Mouse (Mus musculus) myocyte (in vitro differentiated cells): ENCODE measurements around the gene Mfrp. TPM values are rescaled to one million over a fixed set of nuclear protein-coding genes. Genes with fewer than 3 reads are reported as not detected.
A peak's percentile ranks its signal among the peaks of the same experiment; 100 is the strongest.

Experiments
- H3K27me3 ChIP-seq: one replicate; pipeline ENCODE4 v1.6.1; 2011; ENCODE audit not compliant: control insufficient read depth, insufficient read depth, insufficient read length
- H3K36me3 ChIP-seq: one replicate; pipeline ENCODE4 v1.6.1; 2011; ENCODE audit not compliant: control insufficient read depth, insufficient read depth
- H3K4me2 ChIP-seq: one replicate; pipeline ENCODE4 v1.6.1; 2011; ENCODE audit warnings: low read depth, control low read depth
- H3K4me3 ChIP-seq: one replicate; pipeline ENCODE4 v1.5.1; 2011; ENCODE audit warnings: mild to moderate bottlenecking, control low read depth, moderate library complexity
- H3K79me2 ChIP-seq: one replicate; pipeline ENCODE4 v1.6.1; 2011; ENCODE audit not compliant: control insufficient read depth, insufficient read depth
- H3ac ChIP-seq: one replicate; pipeline ENCODE4 v1.6.1; 2011; ENCODE audit not compliant: control insufficient read depth, insufficient read length
- CEBPB ChIP-seq: IDR thresholded peaks from 2 replicates; pipeline ENCODE4 v1.6.1; 2011; ENCODE audit warnings: mild to moderate bottlenecking, moderate library complexity; ENCODE audit not compliant: poor library complexity, insufficient read depth, severe bottlenecking
- E2F4 ChIP-seq: IDR thresholded peaks from one replicate; pipeline ENCODE4 v1.6.1; 2011; ENCODE audit warnings: mild to moderate bottlenecking, control low read depth, moderate library complexity; ENCODE audit not compliant: insufficient read depth
- MAX ChIP-seq: IDR thresholded peaks from one replicate; pipeline ENCODE4 v1.6.1; 2011; ENCODE audit warnings: low read depth, mild to moderate bottlenecking, control low read depth
- MYOD1 ChIP-seq, 3 experiments: IDR thresholded peaks; one replicate each; pipeline ENCODE4 v1.6.1; 2011; ENCODE audit warnings: control low read depth in 2 of 3, low read depth in 2 of 3, mild to moderate bottlenecking in 2 of 3, moderate library complexity in 1 of 3; ENCODE audit not compliant: insufficient read length in 2 of 3, control insufficient read depth in 1 of 3
- MYOG ChIP-seq, 3 experiments: IDR thresholded peaks; one replicate each; pipeline ENCODE4 v1.6.1; 2011; ENCODE audit warnings: control low read depth in 2 of 3, low read depth in 2 of 3, mild to moderate bottlenecking in 2 of 3; ENCODE audit not compliant: insufficient read length in 2 of 3, control insufficient read depth in 1 of 3, insufficient read depth in 1 of 3
- POLR2A ChIP-seq: IDR thresholded peaks from one replicate; pipeline ENCODE4 v1.6.1; 2011; ENCODE audit warnings: low read depth, mild to moderate bottlenecking, control low read depth, moderate library complexity; ENCODE audit not compliant: insufficient read length
- POLR2AphosphoS2 ChIP-seq: IDR thresholded peaks from one replicate; pipeline ENCODE4 v1.6.1; 2011; ENCODE audit warnings: low read depth, control low read depth; ENCODE audit not compliant: insufficient read length
- REST ChIP-seq: IDR thresholded peaks from one replicate; pipeline ENCODE4 v1.6.1; 2011; ENCODE audit warnings: mild to moderate bottlenecking, control low read depth, moderate library complexity; ENCODE audit not compliant: insufficient read depth, insufficient read length
- SRF ChIP-seq: IDR thresholded peaks from one replicate; pipeline ENCODE4 v1.6.1; 2011; ENCODE audit warnings: low read depth; ENCODE audit not compliant: control insufficient read depth, insufficient read length
- TCF12 ChIP-seq: IDR thresholded peaks from one replicate; pipeline ENCODE4 v1.6.1; 2011; ENCODE audit warnings: mild to moderate bottlenecking, control low read depth; ENCODE audit not compliant: poor library complexity, insufficient read depth, severe bottlenecking
- TCF3 ChIP-seq: IDR thresholded peaks from one replicate; pipeline ENCODE4 v1.6.1; 2011; ENCODE audit warnings: low read depth, control low read depth; ENCODE audit not compliant: insufficient read length
- USF1 ChIP-seq: IDR thresholded peaks from one replicate; pipeline ENCODE4 v1.6.1; 2011; ENCODE audit warnings: low read depth, mild to moderate bottlenecking, control low read depth, moderate library complexity
- polyA plus RNA-seq: library from polyadenylated mRNA; unstranded; fragments of >200 nt; fragmentation: generic; extraction: Trizol; gene quantifications from one replicate; pipeline ENCODE4 v1.2.1, GENCODE M21; 2012; ENCODE audit warnings: missing spikeins

The Mfrp gene
- polyA plus RNA-seq, 1 experiment, result 0.01 TPM

DNA sequence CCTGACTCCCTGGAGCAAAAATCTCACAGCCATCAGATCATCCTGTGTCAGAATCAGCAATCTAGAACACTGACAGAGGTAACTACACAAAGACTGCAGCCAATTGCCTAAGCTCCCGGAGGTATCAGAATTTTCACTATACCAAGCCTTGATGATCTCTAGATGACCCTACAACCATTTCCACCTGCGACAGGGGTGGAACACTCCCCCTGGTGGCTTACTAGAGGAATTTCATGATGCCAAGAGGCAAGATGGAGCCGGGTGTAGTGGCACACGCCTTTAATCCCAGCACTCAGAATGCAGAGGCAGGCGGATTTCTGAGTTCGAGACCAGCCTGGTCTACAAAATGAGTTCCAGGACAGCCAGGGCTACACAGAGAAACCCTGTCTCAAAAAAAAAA, 22.8 kb downstream of the Mfrp start:
- no peak for TF ChIP-seq POLR2A
- TF ChIP-seq TCF12, result no peak
- TF ChIP-seq MYOG (IDR thresholded peaks at IDR 0.05; ENCODE audit: control insufficient read depth in 1 of 3, insufficient read depth in 1 of 3, insufficient read length in 2 of 3, low read depth in 2 of 3), result no peak
- TF ChIP-seq TCF3, result no peak
- TF ChIP-seq USF1, result no peak
- TF ChIP-seq SRF, result no peak
- no peak for TF ChIP-seq REST
- TF ChIP-seq MAX, result no peak
- no peak for TF ChIP-seq CEBPB
- no peak for TF ChIP-seq E2F4
- TF ChIP-seq MYOD1 (IDR thresholded peaks at IDR 0.05; ENCODE audit: control insufficient read depth in 1 of 3, insufficient read length in 2 of 3, low read depth in 2 of 3), result no peak
- no peak for TF ChIP-seq POLR2AphosphoS2
- no peak overlapping the region for H3K4me3 ChIP-seq

DNA sequence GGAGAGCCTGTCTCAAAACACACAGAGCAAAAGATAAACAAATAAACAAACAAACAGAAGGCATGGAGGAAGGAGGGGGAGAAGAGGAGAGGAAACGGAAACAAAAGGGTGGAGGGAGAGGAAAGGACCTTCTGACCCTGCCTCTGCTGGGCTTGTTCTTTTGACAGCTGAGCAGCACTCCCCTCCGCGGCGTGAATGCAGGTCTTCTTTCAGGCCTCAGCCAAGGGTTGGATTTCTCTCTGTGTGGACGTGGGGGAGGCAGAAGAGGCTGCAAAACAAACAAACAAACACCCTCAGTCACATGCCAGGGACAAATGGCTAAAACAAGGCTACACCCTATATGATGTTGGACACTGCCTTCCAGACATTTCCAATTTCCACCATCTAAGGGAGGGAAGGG, 23.5 kb downstream of the Mfrp start:
- Histone ChIP-seq H3K4me2 (no peak overlapping the region), H3ac (no peak overlapping the region), H3K27me3 (no peaks in the 10 kb centered on the region), H3K4me3 (no peak overlapping the region), H3K79me2 (no peaks in the 10 kb centered on the region), H3K36me3 (no peaks in the 10 kb centered on the region)
- no peak for TF ChIP-seq TCF12
- TF ChIP-seq MYOD1 (IDR thresholded peaks at IDR 0.05; ENCODE audit: control insufficient read depth in 1 of 3, insufficient read length in 2 of 3, low read depth in 2 of 3), result no peak
- TF ChIP-seq POLR2AphosphoS2, result no peak
- no peak for TF ChIP-seq E2F4
- TF ChIP-seq CEBPB, result no peak
- TF ChIP-seq REST, result no peak
- no peak for TF ChIP-seq MYOG (IDR thresholded peaks at IDR 0.05; ENCODE audit: control insufficient read depth in 1 of 3, insufficient read depth in 1 of 3, insufficient read length in 2 of 3, low read depth in 2 of 3)
- no peak for TF ChIP-seq MAX
- TF ChIP-seq TCF3, result no peak
- TF ChIP-seq USF1, result no peak
- TF ChIP-seq POLR2A, result no peak

More for the DNA sequence above, 22.8 kb downstream of the Mfrp start:
- Histone ChIP-seq H3K36me3 (no peaks in the 10 kb centered on the region), H3K79me2 (no peaks in the 10 kb centered on the region), H3K27me3 (no peaks in the 10 kb centered on the region), H3ac (no peak overlapping the region), H3K4me2 (no peak overlapping the region)

DNA sequence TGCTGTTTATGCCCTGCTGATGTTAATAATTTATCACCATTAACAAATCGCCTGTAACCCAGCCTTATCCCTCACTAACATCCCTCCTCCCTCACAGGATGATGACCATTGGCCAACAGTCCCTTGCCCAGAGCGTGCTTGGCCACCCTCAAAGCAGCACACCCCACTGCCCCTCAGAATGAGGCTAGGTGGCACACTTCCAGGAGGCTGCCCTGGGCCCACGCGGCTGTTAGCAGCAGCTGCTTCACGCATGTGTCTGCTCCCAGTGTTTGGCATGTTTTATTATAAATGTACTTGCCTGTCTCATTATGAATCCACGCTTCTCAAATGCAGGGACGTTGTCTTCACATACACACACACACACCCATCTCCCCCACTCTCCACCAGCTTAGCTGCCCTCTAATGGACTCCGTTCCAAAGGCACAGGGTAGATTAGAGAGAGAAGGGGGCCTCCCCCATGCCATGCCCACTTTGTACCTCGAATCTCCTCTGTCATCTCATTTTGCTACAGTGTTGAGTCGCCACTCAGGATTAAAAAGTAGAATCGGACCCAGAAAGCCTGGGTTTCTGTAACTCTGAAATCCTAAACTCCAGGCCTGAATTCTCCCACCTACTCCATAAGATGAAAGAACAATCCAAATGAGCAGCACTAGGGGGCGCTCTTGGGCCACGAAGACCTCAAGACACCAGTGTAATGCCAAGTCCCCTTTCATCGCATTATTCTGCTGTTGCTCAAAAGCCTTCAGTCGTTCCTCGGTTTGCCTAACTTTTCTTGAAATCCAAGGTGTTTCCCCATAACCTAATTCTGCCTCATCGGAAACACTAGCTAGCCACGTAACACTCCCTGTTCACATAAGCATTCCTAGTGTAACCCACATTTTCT, 24.3 kb downstream of the Mfrp start:
- Histone ChIP-seq H3ac (no peak overlapping the region), H3K4me2 (peak overlapping the region; percentile 78), H3K79me2 (no peaks in the 10 kb centered on the region), H3K27me3 (no peaks in the 10 kb centered on the region), H3K36me3 (no peaks in the 10 kb centered on the region), H3K4me3 (no peak overlapping the region)
- TF ChIP-seq MYOD1 (IDR thresholded peaks at IDR 0.05; ENCODE audit: control insufficient read depth in 1 of 3, insufficient read length in 2 of 3, low read depth in 2 of 3) (peak in 2 of 3 experiments; percentile 12 to 42), TCF3 (no peak), TCF12 (no peak), E2F4 (no peak), MYOG (IDR thresholded peaks at IDR 0.05; ENCODE audit: control insufficient read depth in 1 of 3, insufficient read depth in 1 of 3, insufficient read length in 2 of 3, low read depth in 2 of 3) (peak in 2 of 3 experiments; percentile 39 to 63)

DNA sequence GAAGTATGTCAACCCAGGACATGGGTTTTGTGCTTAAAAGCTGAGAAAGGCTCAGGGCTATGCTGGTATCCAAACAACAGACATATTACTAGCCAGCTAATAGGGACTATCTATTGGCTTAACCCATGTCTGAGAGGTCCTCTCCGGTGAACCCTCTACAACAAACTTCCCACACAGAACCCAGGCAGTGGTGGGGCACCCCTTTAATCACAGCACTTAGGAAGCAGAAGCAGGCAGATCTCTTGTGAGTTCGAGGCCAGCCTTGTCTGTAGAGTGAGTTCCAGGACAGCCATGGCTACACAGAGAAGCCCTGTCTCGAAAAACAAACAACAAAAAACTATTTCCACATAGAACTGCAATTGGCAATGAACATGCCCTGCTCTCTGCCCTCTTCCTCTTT, 25.2 kb downstream of the Mfrp start:
- H3K27me3 ChIP-seq, result no peaks in the 10 kb centered on the region
- H3K4me2 ChIP-seq, result peak overlapping the region; percentile 78
- TF ChIP-seq MYOG (IDR thresholded peaks at IDR 0.05; ENCODE audit: control insufficient read depth in 1 of 3, insufficient read depth in 1 of 3, insufficient read length in 2 of 3, low read depth in 2 of 3), result no peak
- TF ChIP-seq POLR2AphosphoS2, result no peak
- TF ChIP-seq REST, result no peak
- no peak for TF ChIP-seq USF1
- no peak for TF ChIP-seq SRF
- TF ChIP-seq E2F4, result no peak
- no peak for TF ChIP-seq MYOD1 (IDR thresholded peaks at IDR 0.05; ENCODE audit: control insufficient read depth in 1 of 3, insufficient read length in 2 of 3, low read depth in 2 of 3)
- TF ChIP-seq POLR2A, result no peak
- H3K79me2 ChIP-seq, result no peaks in the 10 kb centered on the region
- no peaks in the 10 kb centered on the region for H3K36me3 ChIP-seq
- H3ac ChIP-seq, result no peak overlapping the region
- H3K4me3 ChIP-seq, result no peak overlapping the region

DNA sequence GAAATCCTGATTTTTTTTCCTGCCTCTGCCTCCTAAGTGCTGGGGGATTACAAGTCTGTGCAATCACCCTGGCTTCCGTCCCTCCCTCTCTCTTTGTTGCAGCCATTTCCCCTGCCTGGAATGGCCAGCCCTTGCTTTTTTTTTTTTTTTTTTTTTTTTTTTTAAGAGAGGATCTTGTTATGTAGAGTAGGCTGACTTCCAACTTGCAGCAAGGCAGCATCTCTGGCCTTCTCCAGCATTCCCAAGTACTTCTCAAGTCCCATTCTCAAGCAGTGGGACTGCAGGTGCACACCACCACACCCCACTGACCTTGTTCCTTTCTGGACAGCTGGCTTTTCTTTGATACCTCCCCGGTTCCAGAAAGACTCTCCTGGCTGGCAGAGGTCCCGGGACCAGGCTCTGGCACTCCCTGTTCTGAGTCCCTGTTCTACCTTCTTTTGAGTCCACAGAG, 25.8 kb downstream of the Mfrp start:
- H3K36me3 ChIP-seq, result no peaks in the 10 kb centered on the region
- H3ac ChIP-seq, result no peak overlapping the region
- no peaks in the 10 kb centered on the region for H3K27me3 ChIP-seq
- H3K4me2 ChIP-seq, result no peak overlapping the region
- no peak for TF ChIP-seq TCF3
- H3K79me2 ChIP-seq, result no peaks in the 10 kb centered on the region
- H3K4me3 ChIP-seq, result no peak overlapping the region
